Mouse (Mus musculus): ENCODE measurements at regions not wholly inside any gene's neighbourhood (a gene's known extent, or its start where the extent isn't known, plus 50 kb on each side); places are given as distances from the start of the nearest gene placed in this dataset.

- TF ChIP-seq ZKSCAN1 (IDR thresholded peaks at IDR 0.05; ENCODE audit: borderline replicate concordance, low read depth, low read length) (no peak), POLR2A (IDR thresholded peaks at IDR 0.05; ENCODE audit: low read depth, low read length) (no peak), CHD1 (IDR thresholded peaks at IDR 0.05; ENCODE audit: low read depth, low read length) (no peak), HCFC1 (IDR thresholded peaks at IDR 0.05; ENCODE audit: low read depth, low read length) (no peak)
Measured at GRCm38 (mm10) chr15:61398829-61399228, 476.0 kb upstream of the A1bg start.

All from CH12.LX (cell line).